Mouse (Mus musculus) liver, embryonic 14.5 days (tissue): ENCODE measurements at regions not wholly inside any gene's neighbourhood (a gene's known extent, or its start where the extent isn't known, plus 50 kb on each side); places are given as distances from the start of the nearest gene placed in this dataset.

Experiments
- CTCF ChIP-seq: IDR thresholded peaks from 2 replicates; pipeline ENCODE4 v1.5.1; 2016; ENCODE audit warnings: antibody characterized with exemption, low read depth, control low read depth
- EP300 ChIP-seq: IDR thresholded peaks from 2 replicates; pipeline ENCODE4 v1.6.1; 2016; ENCODE audit warnings: antibody characterized with exemption, low read depth

GRCm38 (mm10) chr1:185610586-185610985, 155.9 kb downstream of the Slc30a10 start:
- no peak for TF ChIP-seq CTCF
- TF ChIP-seq EP300, result no peak
